Mouse (Mus musculus): ENCODE measurements around the gene Rbl2.

DNA sequence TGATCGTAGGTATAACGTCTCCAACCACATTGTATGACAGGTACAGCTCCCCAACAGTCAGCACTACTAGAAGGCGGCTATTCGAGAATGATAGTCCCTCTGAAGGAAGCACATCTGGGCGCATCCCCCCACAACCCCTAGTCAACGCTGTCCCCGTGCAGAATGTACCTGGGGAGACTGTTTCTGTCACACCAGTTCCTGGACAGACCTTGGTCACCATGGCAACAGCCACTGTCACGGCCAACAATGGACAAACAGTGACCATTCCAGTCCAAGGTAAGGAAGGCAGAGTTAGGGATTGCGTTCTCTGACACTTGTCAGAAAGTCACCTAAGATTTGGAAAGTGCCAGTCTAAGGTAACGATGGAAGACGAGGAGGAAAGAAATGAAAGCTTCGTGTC lies 36.4 kb downstream of the Rbl2 start:
- TF ChIP-seq CTCF (IDR thresholded peaks at IDR 0.05; ENCODE audit: insufficient read depth, low read length): no peak
- TF ChIP-seq POLR2A (IDR thresholded peaks at IDR 0.05; ENCODE audit: borderline replicate concordance, extremely low read depth, low read depth, low read length): no peak

All from lung, adult 2 months (tissue).